Mouse (Mus musculus): ENCODE results near the gene Ggt1.

Ggt1 gene

GRCm38 (mm10) chr10:75627490-75627889, 66.1 kb downstream of the Ggt1 start:
- no peak for DNase-seq (ENCODE audit: low read depth in 2 of 2, low spot score in 2 of 2)

- no peak for DNase-seq (ENCODE audit: low read depth in 2 of 2, low spot score in 2 of 2)
Measured at GRCm38 (mm10) chr10:75632633-75633032, 71.2 kb downstream of the Ggt1 start.

GRCm38 (mm10) chr10:75633048-75633447, 71.6 kb downstream of the Ggt1 start:
- no peak for DNase-seq (ENCODE audit: low read depth in 2 of 2, low spot score in 2 of 2)

- DNase-seq (ENCODE audit: low read depth in 2 of 2, low spot score in 2 of 2), result no peak
Measured at GRCm38 (mm10) chr10:75633576-75634139, 72.3 kb downstream of the Ggt1 start.

GRCm38 (mm10) chr10:75634610-75635009, 73.2 kb downstream of the Ggt1 start:
- DNase-seq (ENCODE audit: low read depth in 2 of 2, low spot score in 2 of 2), result no peak

GRCm38 (mm10) chr10:75635019-75635692, 73.8 kb downstream of the Ggt1 start:
- no peak for DNase-seq (ENCODE audit: low read depth in 2 of 2, low spot score in 2 of 2)

GRCm38 (mm10) chr10:75635693-75636055, 74.3 kb downstream of the Ggt1 start:
- DNase-seq (ENCODE audit: low read depth in 2 of 2, low spot score in 2 of 2), result peak; percentile 67 to 71
